Mouse (Mus musculus): ENCODE results near the gene Gm20532. TPM values are rescaled to one million over a fixed set of nuclear protein-coding genes. Genes with fewer than 3 reads are reported as not detected.

Gene Gm20532
- total RNA-seq, 2 experiments from 2014 or later: not detected

- no peak for DNase-seq
- intact Hi-C loops (cut with DNase I): no loop called here
Observed at GRCm38 (mm10) chr2:26611896-26612295, 25.5 kb downstream of the Gm20532 start.

GRCm38 (mm10) chr2:26614903-26615302 is 28.5 kb downstream of the Gm20532 start:
- no peak for DNase-seq
- intact Hi-C loops (cut with DNase I): no loop called here

DNA sequence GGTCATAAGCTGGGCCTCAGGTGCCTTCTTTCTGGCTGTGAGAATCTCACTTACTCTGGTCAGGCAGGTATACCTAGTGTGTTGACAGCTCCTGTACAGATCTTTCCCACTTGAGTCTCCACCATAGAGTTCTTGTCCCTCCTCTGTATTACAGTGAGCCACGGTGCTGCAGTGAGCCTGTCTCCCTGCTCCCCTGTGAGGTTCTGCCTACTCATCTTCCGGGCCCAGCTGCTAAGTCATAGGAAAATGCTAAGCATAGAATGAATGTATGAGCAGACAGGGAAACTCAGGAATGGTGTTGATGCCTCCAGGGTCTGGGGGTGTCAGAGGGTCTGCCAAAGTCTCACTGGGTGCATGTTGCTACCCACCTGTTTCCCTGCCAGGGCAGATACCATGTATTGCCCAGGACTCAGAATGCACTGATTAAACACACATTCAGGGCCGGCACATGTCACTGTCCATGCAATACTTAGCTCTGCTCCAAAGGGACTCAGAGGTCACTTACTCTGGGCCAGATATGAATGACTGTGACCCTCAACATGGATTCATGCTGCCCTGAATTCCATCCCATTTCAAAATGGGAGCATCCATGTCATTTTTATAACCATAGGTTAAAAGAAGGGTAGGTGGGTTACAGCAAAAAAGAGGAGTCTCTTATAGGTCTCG is 29.2 kb downstream of the Gm20532 start:
- intact Hi-C loops (cut with DNase I): no loop called here
- no peak for DNase-seq

DNA sequence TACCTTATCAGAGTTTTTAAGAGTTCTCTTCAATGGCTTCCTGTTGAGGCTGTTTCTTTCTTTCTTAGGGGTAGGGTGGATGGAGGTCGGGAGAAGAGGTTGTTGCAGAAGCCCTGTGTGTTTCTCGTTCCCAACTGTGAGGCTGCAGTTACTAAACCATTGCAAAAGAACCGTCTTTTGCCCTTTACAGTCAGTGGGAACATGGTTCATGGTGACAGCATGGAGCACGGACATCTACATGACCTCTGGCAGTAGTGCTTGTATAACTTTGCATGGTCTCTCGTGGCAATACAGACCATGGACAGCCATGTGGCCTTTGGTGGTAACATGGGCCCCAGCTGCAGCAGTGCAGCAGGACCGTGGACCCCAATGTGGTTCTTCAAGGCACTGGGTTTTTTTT is 30.9 kb downstream of the Gm20532 start:
- no peak for DNase-seq
- intact Hi-C loops (cut with DNase I): no loop called here

DNA sequence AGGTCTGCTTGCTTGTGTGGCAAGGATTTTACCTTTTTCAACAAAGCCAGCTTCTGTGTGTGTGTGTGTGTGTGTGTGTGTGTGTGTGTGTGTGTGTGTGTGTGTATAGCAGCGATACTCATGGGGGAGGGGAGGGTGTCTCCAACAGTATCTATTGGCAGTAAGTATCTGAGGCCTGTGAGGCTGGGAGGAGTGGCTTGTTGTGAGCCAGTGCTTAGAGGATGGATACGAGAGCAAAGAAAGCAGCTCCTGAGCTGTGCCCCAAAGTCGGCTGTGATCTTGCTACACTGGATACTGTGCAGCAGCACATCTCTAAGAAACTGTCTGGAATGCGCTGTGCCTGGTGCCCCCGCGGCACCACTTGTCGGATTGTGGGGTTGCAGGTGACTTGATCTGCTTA is 31.5 kb downstream of the Gm20532 start:
- DNase-seq: no peak
- intact Hi-C loops (cut with DNase I): no loop called here

DNA sequence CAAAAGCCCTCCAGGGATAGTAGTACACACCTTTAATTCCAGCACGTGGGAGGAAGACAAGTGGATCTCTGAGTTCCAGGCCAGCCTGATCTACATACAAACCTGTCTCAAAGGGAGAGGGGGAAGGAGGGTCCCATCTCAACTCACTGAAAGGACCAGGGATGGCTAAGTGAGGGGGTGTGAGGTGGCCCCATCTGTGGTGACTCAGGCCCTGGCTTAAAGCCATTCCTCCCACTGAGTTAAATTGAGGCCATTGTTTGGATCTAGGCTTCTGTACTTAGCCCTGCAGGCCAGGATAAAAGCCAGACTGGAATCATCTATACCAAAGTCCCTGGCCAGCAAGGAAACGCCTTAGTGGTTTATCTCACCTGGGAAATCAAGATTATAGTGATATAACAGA is 34.8 kb downstream of the Gm20532 start:
- no peak for DNase-seq

GRCm38 (mm10) chr2:26622984-26623383 is 36.5 kb downstream of the Gm20532 start:
- no peak for DNase-seq
- intact Hi-C loops (cut with DNase I): no loop called here

More for the DNA sequence above, 34.8 kb downstream of the Gm20532 start:
- intact Hi-C loops (cut with DNase I): no loop called here

DNA sequence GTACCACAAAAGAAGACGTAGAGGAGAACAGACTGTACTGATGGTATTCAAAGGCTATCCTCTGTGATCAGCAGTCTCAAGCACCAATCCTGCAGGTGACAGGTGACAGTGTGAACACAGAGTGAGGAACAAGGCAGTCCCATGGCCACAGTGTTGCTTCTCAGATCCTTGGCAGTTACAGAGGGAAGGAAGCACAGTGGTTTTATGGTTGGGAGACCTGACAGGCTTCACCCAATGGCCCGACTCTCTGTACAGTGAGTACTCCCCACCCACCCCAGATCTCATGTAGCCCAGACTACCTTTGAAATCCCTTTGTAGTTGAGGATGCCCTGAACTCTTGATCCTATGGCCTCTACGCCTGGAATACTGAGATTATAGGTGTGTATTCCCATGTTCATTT is 39.0 kb downstream of the Gm20532 start:
- intact Hi-C loops (cut with DNase I): no loop called here
- no peak for DNase-seq

DNA sequence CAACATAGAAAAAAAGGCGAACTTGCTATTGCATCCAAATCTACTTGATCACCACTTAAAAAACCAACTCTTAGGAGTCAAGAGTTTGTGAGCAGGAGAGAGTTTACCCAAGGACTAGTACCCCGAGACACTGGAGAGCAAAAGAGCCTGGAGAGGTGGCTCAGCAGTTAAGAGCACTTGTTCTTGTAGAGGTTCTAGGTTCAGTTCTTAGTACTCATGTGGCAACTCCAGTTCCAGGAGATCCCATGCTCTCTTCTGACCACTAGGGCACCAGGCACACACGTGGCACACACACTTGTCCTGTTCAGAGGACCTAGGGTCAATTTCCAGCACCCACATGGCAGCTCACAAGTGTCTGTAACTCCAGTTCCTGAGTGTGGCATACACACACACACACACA is 39.6 kb downstream of the Gm20532 start:
- DNase-seq: no peak
- intact Hi-C loops (cut with DNase I): no loop called here

DNA sequence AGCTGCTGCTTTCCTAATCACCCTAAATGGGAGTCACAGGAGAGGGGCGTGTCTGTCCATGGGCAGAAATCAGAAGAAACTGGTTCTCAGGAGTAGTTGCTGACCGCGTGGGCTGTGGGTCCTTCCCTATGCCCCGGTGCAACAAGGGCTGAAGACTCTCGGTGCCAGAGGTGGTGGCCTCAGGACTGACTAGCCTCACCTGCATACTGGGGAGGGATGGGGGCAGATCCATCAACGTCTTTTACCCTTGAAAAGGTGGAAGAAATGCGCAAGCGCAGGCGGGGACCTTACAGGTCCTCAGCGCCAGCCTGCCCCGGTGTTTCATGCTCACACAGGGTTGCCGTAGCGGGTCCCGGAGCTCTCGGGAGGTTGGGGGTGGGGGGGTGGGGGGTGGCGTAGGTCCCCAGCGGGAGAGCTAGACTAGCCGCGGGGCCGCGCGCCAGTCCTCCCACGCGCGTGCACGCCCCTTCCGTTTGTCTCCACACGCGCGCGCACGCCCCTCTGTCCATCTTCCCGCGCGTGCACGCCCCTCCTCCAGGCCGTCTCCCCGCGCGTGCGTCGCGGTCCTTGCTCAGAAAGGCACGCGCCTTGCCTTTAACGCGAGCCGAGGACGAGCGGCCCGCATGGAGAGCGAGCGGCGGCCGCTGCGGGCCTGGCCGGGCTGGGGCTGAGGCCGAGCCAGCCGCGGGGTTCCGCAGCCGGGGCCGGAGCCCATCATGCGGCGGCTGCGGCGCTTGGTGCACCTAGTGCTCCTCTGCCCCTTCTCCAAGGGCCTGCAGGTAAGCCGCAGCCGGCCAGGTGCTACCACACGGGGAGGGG is 41.7 kb downstream of the Gm20532 start, which contains the start of gene Fam69b:
TSS of gene Fam69b (plus strand) at position 537 of the 819 bp plus-strand sequence.
- peak in 1 of 2 experiments; percentile 34 for DNase-seq
- intact Hi-C loops (cut with DNase I): no loop called here

DNA sequence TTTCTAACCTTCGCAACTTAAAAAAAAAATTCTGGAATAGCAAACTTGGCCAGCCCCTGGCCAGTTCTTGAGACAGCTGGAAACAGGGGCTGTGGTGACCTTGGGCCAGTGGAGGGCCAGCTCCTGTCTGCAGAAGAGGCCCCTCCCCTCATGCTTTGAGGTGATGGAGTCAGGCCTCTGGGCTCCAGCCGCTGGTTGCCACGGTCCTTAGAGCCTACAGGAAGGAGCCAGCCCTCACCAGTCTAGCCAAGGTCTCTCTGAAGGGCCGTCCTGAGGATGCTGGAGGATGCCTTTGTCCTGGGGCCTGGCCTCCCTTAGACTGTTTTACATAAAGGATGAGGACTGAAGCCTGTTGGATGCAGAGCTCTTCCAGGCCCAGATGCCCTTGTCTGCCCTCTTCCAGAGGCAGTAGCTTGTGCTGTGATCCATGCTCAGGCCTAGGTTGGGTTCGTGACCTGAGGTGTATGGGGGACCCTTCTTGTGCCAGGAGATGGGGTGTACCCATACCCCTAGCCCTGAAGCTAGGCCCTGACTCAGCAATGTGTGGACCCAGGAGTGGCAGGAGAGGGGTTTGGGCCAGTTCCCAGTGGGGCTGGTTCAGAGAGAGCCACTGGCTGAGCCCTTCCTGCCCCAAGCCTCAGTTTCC is 42.5 kb downstream of the Gm20532 start:
- DNase-seq: no peak
- intact Hi-C loops (cut with DNase I): no loop called here

DNA sequence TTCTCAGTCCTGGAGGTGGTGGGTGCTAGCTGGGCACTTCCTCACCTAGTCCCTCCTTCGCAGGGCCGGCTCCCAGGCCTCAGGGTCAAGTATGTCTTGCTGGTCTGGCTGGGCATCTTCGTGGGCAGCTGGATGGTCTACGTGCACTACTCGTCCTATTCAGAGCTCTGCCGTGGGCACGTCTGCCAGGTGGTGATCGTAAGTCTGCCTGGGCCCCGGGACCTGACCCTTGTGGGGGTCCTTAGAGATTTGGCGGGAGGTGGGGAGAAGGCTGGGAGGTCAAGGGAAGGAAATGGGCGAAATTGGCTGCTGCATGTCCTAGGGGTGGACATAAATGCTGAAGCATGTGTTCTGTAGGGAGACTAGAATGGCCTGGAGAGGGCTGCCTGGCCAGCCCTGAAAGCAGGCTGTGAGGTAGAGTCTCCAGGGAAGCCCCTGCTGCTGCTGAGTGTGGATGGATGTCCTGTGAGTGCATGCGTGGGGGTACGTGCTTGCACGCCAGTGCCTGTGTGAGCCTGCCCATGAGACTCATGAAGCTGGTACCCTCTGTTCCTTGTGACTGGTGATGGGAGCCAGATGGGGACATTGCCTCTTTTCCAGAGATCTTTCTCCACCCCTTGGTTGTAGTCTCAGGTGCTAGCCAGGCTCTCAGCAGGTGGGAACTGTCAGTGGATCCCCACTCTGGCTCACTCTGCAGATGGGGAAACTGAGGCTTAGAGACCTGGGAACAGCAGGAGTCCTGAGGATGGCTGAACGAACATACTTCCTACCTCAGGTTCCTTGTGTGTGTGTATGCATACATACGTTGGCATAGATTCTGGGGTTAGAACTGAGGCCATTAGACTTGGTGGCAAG is 46.3 kb downstream of the Gm20532 start:
- intact Hi-C loops (cut with DNase I): no loop called here
- no peak for DNase-seq

DNA sequence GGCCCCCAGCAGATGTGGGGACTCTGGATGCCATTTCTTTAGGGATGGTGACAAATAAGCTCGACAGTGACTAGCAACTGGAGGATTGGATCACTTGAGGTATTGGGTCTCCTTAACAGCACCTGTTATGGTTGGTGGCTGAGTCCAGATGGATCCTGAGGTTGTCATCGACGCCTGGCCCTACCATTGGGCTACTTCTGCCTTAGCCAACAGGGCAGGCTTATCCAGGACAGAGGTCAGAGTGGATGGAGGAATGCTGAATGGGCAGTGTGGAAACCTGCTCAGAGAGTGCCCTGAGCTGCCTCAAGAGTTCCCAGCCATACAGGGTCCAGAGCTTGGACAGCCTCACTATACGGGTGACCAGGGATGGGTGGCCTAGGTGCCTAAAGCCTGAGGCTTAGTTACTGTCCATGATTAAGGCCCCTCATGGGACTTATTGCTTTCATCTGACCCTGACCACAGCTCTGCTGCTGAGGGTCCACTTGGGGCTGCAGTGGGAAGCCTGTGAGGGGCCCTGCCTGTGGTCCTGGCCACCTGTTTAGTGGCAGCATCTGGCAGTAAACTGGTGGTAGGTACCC is 47.6 kb downstream of the Gm20532 start:
- DNase-seq: no peak
- intact Hi-C loops (cut with DNase I): no loop called here

GRCm38 (mm10) chr2:26634629-26635488 is 48.4 kb downstream of the Gm20532 start:
- DNase-seq: no peak
- intact Hi-C loops (cut with DNase I): loop anchor here (5.0 kb wide), 1 partner anchor 38 kb away; no protein-coding TSS in a partner anchor

GRCm38 (mm10) chr2:26635489-26636324 is 49.3 kb downstream of the Gm20532 start:
- no peak for DNase-seq
- intact Hi-C loops (cut with DNase I): loop anchor here (5.0 kb wide), 1 partner anchor 38 kb away; no protein-coding TSS in a partner anchor

DNA sequence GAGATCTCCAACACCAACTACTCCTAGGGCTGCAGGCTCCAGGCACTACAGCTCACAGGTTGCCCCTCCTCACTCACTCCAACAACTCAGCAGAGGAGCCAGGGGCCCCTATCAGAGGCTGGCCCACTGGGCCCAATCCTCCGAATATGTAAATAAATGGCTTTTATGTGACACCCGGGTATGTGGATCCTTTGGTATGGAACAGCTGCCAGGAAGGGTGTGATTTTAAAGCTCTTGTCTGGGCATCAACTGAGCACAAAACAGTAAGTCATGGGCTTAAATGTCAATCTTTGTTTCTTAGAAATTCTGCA is 49.8 kb downstream of the Gm20532 start:
- intact Hi-C loops (cut with DNase I): loop anchor here (5.0 kb wide), 1 partner anchor 39 kb away; no protein-coding TSS in a partner anchor
- DNase-seq: no peak

DNA sequence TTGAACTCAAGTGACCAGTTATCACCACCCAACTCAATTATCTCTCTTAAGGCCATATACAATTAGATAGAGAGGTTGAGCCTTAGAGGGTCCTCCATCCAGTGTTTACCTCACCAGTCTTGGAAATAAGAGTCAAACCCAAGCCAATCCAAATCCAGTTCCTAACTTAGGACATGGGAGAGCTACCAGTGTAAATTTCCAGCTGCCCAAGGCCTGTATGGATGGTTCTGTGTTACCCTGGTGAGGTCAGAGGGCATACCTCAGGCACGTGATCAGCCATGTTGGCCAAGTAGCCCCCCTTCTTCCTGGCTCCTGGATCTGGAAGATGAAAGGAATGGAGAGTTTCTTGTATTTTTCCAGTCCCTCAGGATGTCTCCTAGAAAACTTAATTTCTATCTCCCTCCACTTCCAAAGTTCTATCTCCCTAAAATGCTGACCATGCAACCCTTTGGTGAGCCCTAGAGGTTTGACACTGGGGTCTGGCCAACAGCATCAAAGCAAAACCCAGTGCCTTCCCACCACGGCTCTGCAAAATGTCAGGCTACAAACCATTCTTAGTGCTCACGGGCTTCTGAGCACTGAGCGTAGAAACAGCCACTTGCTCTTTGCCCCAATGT is 51.0 kb downstream of the Gm20532 start:
- intact Hi-C loops (cut with DNase I): loop anchor here (5.0 kb wide), 1 partner anchor 40 kb away; no protein-coding TSS in a partner anchor
- no peak for DNase-seq

- intact Hi-C loops (cut with DNase I): loop anchor here (5.0 kb wide), 1 partner anchor 41 kb away; no protein-coding TSS in a partner anchor
- DNase-seq: no peak
Observed at GRCm38 (mm10) chr2:26638039-26638438, 51.6 kb downstream of the Gm20532 start.
